Mouse (Mus musculus) liver, postnatal 0 days (tissue): ENCODE data around the gene Aqp7. TPM values are rescaled to one million over a fixed set of nuclear protein-coding genes. Genes with fewer than 3 reads are reported as not detected.
A peak's percentile ranks its signal among the peaks of the same experiment; 100 is the strongest.
"Not testable (repeated sequence)": the region's sequence is repeated elsewhere in the genome, so short reads cannot be mapped to it uniquely, and the experiment has no call there.

ENCODE experiments used
- ATAC-seq: fragments of 200-750 bp; cut with Nextera tagmentation; 2 replicates; pipeline ENCODE4 v1.8.0; 2017; ENCODE audit warnings: mild to moderate bottlenecking, moderate library complexity
- DNase-seq: peaks from one replicate; pipeline ENCODE4 v3.0.0-alpha.2; 2016
- H3K27ac ChIP-seq: fragments of 300-500 bp; sonication (generic); 2 replicates; pipeline ENCODE4 v1.5.1; 2014; ENCODE audit warnings: antibody characterized with exemption, moderate library complexity, mild to moderate bottlenecking, low read depth
- H3K27me3 ChIP-seq: fragments of 300-500 bp; sonication (generic); 2 replicates; pipeline ENCODE4 v1.6.1; 2014; ENCODE audit warnings: low read length, control low read depth, mixed read lengths; ENCODE audit not compliant: insufficient read depth
- H3K36me3 ChIP-seq: fragments of 300-500 bp; sonication (generic); replicated peaks from 2 replicates; pipeline ENCODE4 v1.6.1; 2014; ENCODE audit warnings: mild to moderate bottlenecking, control low read depth, low read length, moderate library complexity, mixed read lengths; ENCODE audit not compliant: insufficient read depth
- H3K4me1 ChIP-seq: fragments of 300-500 bp; sonication (generic); 2 replicates; pipeline ENCODE4 v1.6.1; 2014; ENCODE audit warnings: antibody characterized with exemption, mild to moderate bottlenecking, control low read depth; ENCODE audit not compliant: insufficient read depth
- H3K4me2 ChIP-seq: fragments of 300-500 bp; sonication (generic); 2 replicates; pipeline ENCODE4 v1.6.1; 2014; ENCODE audit warnings: low read depth, mild to moderate bottlenecking, low read length, moderate library complexity, mixed read lengths
- H3K4me3 ChIP-seq: fragments of 300-500 bp; sonication (generic); 2 replicates; pipeline ENCODE4 v1.5.1; 2014; ENCODE audit warnings: low read depth, low read length
- H3K9ac ChIP-seq: fragments of 300-500 bp; sonication (generic); replicated peaks from 2 replicates; pipeline ENCODE4 v1.6.1; 2014; ENCODE audit warnings: mild to moderate bottlenecking, moderate library complexity
- H3K9me3 ChIP-seq: fragments of 300-500 bp; sonication (generic); 2 replicates; pipeline ENCODE4 v1.6.1; 2016; ENCODE audit warnings: mild to moderate bottlenecking, control low read depth, low read length, mixed read lengths
- CTCF ChIP-seq: sonication (generic); IDR thresholded peaks from 2 replicates; pipeline ENCODE4 v1.5.1; 2016; ENCODE audit warnings: antibody characterized with exemption, low read depth
- EP300 ChIP-seq: IDR thresholded peaks from 2 replicates; pipeline ENCODE4 v1.6.1; 2016; ENCODE audit warnings: antibody characterized with exemption, low read depth, mild to moderate bottlenecking
- WGBS: fragments of 180-500 bp; shearing (Covaris S2); extraction: QIAGEN DNeasy Blood & Tissue Kit; methylation state at CpG from one replicate; pipeline ENCODE4 v1.1.7; 2014; ENCODE audit not compliant: insufficient replicate concordance; 5-methylcytosine and 5-hydroxymethylcytosine counted together
- polyA plus RNA-seq: library from polyadenylated mRNA; unstranded; fragments of >200 nt; fragmentation: Nextera tagmentation; extraction: Ambion mirVana; gene quantifications from 2 replicates; pipeline ENCODE4 v1.2.1, GENCODE M21; 2015

The Aqp7 gene
- polyA plus RNA-seq, 1 experiment from 2014 or later: 2.1 TPM

DNA sequence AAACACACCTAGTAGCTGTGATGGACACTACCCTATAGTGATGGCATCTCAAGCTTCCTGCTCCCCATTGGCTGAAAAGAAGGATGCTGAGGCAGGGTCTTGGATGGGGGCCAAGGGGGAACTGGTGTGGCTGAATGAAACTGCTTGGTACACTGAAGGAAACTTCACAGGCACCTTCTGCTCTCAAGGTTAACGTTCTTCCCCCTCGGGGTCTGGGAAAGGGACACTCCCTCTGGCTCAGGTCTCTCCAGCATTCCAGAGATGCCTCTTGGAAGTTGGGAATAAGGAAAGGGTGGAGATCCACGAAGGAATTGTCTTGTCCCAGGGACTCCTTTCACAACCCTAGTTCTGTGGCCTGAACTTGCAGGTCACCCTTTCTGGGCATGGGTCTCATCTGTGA, 43.5 kb upstream of the Aqp7 start:
- no peaks in the 10 kb centered on the region for H3K36me3 ChIP-seq
- no peaks in the 10 kb centered on the region for H3K27me3 ChIP-seq
- no peak for ATAC-seq
- H3K9me3 ChIP-seq: no peaks in the 10 kb centered on the region
- peaks cover 44% of the 10 kb centered on the region for H3K4me1 ChIP-seq
- H3K4me2 ChIP-seq: no peak overlapping the region
- TF ChIP-seq CTCF: no peak
- TF ChIP-seq EP300: no peak
- H3K27ac ChIP-seq: no peak overlapping the region
- no peak for DNase-seq
- no peak overlapping the region for H3K4me3 ChIP-seq
- no peak overlapping the region for H3K9ac ChIP-seq
- 55% methylated on average over 3 of the region's 3 CpGs for WGBS

DNA sequence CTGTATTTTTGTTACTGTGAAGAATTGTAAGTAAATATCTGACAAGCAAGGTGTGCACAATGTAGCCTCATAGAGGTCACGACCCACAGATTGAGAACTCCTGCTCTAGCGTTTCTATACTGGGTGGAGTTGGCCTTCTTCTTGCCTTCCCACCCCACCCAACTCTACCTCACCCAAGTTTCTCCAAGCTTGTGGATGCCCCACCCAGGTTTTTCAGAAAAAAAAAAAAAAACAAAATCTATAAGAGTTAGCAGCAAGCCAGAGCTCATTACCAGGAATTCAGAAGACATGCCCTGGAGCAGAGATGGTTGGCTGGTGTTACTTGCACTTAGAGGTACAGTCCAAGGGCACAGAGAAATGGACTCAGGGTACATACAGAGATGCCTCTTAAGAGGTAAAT, 41.8 kb upstream of the Aqp7 start:
- no peaks in the 10 kb centered on the region for H3K36me3 ChIP-seq
- peak overlapping the region; percentile 39; the same call in 1 of the 2 replicates for H3K27ac ChIP-seq
- no peaks in the 10 kb centered on the region for H3K27me3 ChIP-seq
- peak; percentile 28 for ATAC-seq
- no peak overlapping the region for H3K4me3 ChIP-seq
- H3K4me1 ChIP-seq: peaks cover 41% of the 10 kb centered on the region
- no peaks in the 10 kb centered on the region for H3K9me3 ChIP-seq
- TF ChIP-seq CTCF (no peak), EP300 (0 out of 2 replicates have a peak, but pooled peaks have one; percentile 9)
- no peak overlapping the region for H3K9ac ChIP-seq
- 48% methylated on average over 2 of the region's 2 CpGs for WGBS
- peak overlapping the region; percentile 40 for H3K4me2 ChIP-seq
- DNase-seq: no peak

DNA sequence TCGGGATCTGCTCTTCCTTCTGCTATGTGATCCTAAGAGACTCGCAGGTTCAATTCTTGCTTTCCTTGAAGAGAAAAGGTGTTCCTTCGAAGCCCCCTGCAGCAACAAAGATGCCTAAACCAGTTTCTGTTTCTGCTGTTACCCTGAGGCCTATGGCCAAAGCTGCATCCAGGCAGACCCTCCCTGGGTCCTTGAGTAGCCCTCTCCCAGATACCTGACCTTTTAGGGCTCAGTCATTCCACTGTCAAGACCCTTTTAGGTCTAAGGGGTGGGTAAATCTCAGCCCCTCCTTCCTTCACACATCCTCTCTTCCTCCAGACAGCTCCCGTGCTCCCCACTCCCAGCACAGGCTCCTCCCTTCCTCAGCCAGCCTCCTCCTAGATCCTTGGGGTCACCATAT, 41.2 kb upstream of the Aqp7 start:
- Histone ChIP-seq H3K4me3 (no peak overlapping the region), H3K27me3 (no peaks in the 10 kb centered on the region), H3K27ac (no peak overlapping the region), H3K4me2 (peak overlapping the region; percentile 40; the same call in 1 of the 2 replicates), H3K4me1 (peaks cover 41% of the 10 kb centered on the region), H3K9ac (no peak overlapping the region), H3K36me3 (no peaks in the 10 kb centered on the region), H3K9me3 (no peaks in the 10 kb centered on the region)
- ATAC-seq: no peak
- 78% methylated on average over 4 of the region's 4 CpGs for WGBS
- TF ChIP-seq CTCF: no peak
- TF ChIP-seq EP300: no peak
- no peak for DNase-seq

DNA sequence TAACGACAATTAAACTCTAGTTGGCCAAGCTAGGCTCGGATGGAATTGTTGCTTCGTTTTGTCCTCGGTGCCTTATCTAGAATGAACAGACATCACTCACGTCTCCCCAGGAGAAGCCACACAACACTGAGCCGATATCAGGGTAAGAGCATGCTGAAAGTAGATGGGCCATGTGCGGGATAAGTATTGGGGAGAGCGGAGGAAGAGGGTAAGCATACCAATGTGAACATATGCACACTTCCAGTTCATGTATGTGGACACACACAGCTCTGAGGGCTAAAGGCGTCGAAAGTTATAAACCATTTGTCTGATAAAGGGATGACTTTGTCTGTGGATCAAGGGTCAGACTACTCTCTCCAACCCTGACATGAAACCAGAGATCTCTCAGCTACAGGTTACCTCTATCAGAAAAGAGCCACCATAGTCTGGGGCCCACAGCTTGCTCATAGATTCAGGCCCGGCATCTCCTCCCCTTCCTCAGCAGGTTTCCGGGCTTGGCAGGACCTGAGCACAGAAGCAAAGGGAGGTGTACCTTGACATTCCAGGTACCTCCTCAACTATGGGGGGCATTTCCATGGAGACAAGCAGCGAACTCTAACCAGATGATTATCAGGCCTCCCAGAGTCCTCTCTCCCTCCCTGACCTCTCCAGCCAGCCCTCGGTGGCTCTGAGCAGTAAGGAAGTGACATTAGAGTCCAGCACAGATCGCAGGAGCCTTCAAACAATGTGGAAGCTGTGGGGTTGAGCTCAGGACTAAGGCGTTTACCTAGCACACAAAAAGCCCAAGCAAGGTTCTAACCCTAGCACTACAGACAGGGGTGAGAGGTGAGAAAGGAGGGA, 39.7 kb upstream of the Aqp7 start:
- TF ChIP-seq CTCF (no peak), EP300 (peak; percentile 97)
- Histone ChIP-seq H3K36me3 (no peaks in the 10 kb centered on the region), H3K27me3 (no peaks in the 10 kb centered on the region), H3K4me3 (no peak overlapping the region), H3K27ac (peak overlapping the region; percentile 82), H3K4me1 (peaks cover 44% of the 10 kb centered on the region), H3K4me2 (peak overlapping the region; percentile 62), H3K9ac (peak overlapping the region; percentile 30; the same call in 1 of the 2 replicates), H3K9me3 (no peaks in the 10 kb centered on the region)
- 49% methylated on average over 16 of the region's 16 CpGs for WGBS
- no peak for DNase-seq
- ATAC-seq: peak; percentile 94

DNA sequence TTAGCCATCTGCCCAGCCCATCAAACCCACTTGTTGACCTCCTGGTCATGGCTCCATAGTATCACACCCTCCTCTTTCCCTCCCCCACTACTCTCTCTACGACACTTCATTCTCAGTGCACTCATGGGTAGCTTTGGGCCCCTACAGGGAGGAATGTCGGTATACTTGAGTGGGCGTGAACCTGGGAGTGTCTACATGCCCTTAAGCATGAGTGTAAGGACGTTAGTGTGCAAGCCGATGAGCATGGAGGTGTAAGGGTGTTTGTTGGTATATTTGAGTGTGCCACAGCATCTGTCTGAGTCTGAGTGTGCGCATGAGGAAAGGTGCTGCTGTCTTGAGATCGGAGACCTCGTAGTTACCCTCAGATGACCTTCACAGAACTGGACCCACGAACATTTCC, 39.0 kb upstream of the Aqp7 start:
- H3K27ac ChIP-seq: peak overlapping the region; percentile 82
- no peak for DNase-seq
- H3K4me2 ChIP-seq: peak overlapping the region; percentile 62
- H3K9me3 ChIP-seq: no peaks in the 10 kb centered on the region
- peaks cover 44% of the 10 kb centered on the region for H3K4me1 ChIP-seq
- H3K4me3 ChIP-seq: no peak overlapping the region
- H3K36me3 ChIP-seq: no peaks in the 10 kb centered on the region
- 54% methylated on average over 9 of the region's 9 CpGs for WGBS
- TF ChIP-seq EP300: no peak
- no peak for TF ChIP-seq CTCF
- peak; percentile 68 for ATAC-seq
- H3K27me3 ChIP-seq: no peaks in the 10 kb centered on the region
- no peak overlapping the region for H3K9ac ChIP-seq

DNA sequence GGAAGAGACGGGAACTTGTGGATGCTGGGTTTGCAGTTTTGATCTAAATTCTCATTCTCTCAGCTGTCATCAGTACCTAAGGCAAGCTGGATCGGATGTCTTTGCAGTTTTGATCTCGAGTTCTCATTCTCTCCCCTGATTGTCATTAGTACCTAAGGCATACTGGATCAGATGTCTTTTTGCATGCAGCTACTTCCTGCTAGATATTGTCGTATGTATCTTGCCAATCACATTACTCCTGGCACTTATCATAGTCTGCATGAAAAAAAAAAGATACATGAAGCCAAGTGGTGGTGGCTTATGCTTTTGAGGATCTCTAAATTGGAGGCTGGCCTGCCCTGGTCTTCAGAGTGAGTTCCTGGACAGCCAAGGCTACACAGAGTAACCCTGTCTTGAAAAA, 36.9 kb upstream of the Aqp7 start:
- ATAC-seq (no peak), DNase-seq (no peak)
- no peak overlapping the region for H3K9ac ChIP-seq
- H3K4me1 ChIP-seq: peaks cover 35% of the 10 kb centered on the region
- no peak overlapping the region for H3K4me2 ChIP-seq
- no peaks in the 10 kb centered on the region for H3K36me3 ChIP-seq
- H3K9me3 ChIP-seq: no peaks in the 10 kb centered on the region
- no peak overlapping the region for H3K4me3 ChIP-seq
- no peaks in the 10 kb centered on the region for H3K27me3 ChIP-seq
- no peak for TF ChIP-seq EP300
- TF ChIP-seq CTCF: no peak
- H3K27ac ChIP-seq: no peak overlapping the region
- 75% methylated on average over 4 of the region's 4 CpGs for WGBS

DNA sequence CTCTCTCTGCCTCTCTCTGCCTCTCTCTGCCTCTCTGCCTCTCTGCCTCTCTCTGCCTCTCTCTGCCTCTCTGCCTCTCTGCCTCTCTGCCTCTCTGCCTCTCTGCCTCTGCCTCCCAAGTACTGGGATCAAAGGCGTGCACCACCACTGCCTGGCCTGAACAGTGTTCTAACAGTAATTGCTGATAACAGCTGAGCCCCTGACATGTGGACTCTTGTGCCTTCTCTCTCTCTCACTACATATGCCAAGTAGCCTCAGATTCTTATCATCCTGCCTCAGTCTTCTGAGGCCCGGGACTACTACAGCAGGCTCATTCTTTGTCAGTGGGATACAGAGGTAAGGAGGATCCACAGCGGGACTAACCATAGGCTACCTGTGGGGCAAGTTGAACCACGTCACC, 34.9 kb upstream of the Aqp7 start:
- not testable (repeated sequence) for H3K9me3 ChIP-seq, H3K27ac ChIP-seq, H3K4me3 ChIP-seq, H3K9ac ChIP-seq, H3K36me3 ChIP-seq, DNase-seq, H3K4me2 ChIP-seq, H3K27me3 ChIP-seq
- WGBS: 41% methylated on average over 4 of the region's 4 CpGs
- H3K4me1 ChIP-seq: peaks cover 18% of the 10 kb centered on the region
- ATAC-seq: peak; percentile 28
